19 mouse cellular contexts compared by ENCODE assay signal in genomic region chr11:100964180-100964579, GRCm38 (mm10). TPM values are rescaled to one million over a fixed set of nuclear protein-coding genes. Genes with fewer than 3 reads are reported as not detected.
DNase-seq lines count a peak whose midpoint lies in the region; ATAC-seq and TF ChIP-seq lines count a peak whose summit lies in the region.
"Had no signal": no experiment of that assay in that cellular context is flagged by ENCODE, and none has a peak within 500 bp of the region (broad histone marks: within the 10 kb centered on the region; RNA-seq: fewer than 3 reads in every experiment).

No protein-coding gene starts in this region.

- no peak for TF ChIP-seq EP300 in heart, adult 2 months (IDR thresholded peaks at IDR 0.05; ENCODE audit: insufficient read depth, low read depth, low read length)
- TF ChIP-seq EP300 in heart, postnatal 0 days (IDR thresholded peaks at IDR 0.05; ENCODE audit: low read depth): no peak
- TF ChIP-seq EP300 in stomach, postnatal 0 days (optimal IDR thresholded peaks at IDR 0.05): no peak

- ATAC-seq in lung, embryonic 16.5 days (ENCODE audit: low read depth): no peak
- ATAC-seq in heart, postnatal 0 days (ENCODE audit: insufficient read depth, low read depth): no peak
- no peak for ATAC-seq in stomach, postnatal 0 days (ENCODE audit: low FRiP score, low TSS enrichment)
- no peak for ATAC-seq in cerebellum, adult (ENCODE audit: insufficient number of reproducible peaks, low FRiP score, low TSS enrichment)
- ATAC-seq: CD4-positive, CD25-positive, alpha-beta regulatory T cell, adult 4 months; forebrain, embryonic 14.5 days; liver, postnatal 0 days had no signal

- peaks cover 41% of the 10 kb centered on the region for H3K4me1 ChIP-seq in heart, adult 2 months (ENCODE audit: control insufficient read depth, insufficient read depth, low read length)
- H3K4me1 ChIP-seq in lung, embryonic 16.5 days (replicated peaks; ENCODE audit: control insufficient read depth, insufficient read depth, low read length): peaks cover 68% of the 10 kb centered on the region
- peaks cover 69% of the 10 kb centered on the region for H3K4me1 ChIP-seq in heart, postnatal 0 days (ENCODE audit: control insufficient read depth, insufficient read depth)
- H3K4me1 ChIP-seq in stomach, postnatal 0 days (replicated peaks; ENCODE audit: control insufficient read depth, insufficient read depth): peaks cover 20% of the 10 kb centered on the region

- peak overlapping the region; percentile 100 for H3K27ac ChIP-seq in heart, adult 2 months
- H3K27ac ChIP-seq in lung, embryonic 16.5 days (ENCODE audit: low read length): peak overlapping the region; percentile 72
- peak overlapping the region; percentile 98 for H3K27ac ChIP-seq in heart, postnatal 0 days (ENCODE audit: low read depth)
- peak overlapping the region; percentile 91 for H3K27ac ChIP-seq in stomach, postnatal 0 days (replicated peaks)
- H3K27ac ChIP-seq: kidney, embryonic 15.5 days; left cerebral cortex, adult 2 months; limb, embryonic 13.5 days; neural tube, embryonic 15.5 days had no signal

- H3K9ac ChIP-seq in heart, adult 2 months (ENCODE audit: low read depth, low read length): peak overlapping the region; percentile 62
- H3K9ac ChIP-seq in lung, embryonic 16.5 days (ENCODE audit: low read length): no peak overlapping the region
- no peak overlapping the region; the same call in 1 of the 2 replicates for H3K9ac ChIP-seq in heart, postnatal 0 days (replicated peaks; ENCODE audit: low read depth, low read length)
- H3K9ac ChIP-seq in stomach, postnatal 0 days (ENCODE audit: low read length): peak overlapping the region; percentile 35
- H3K9ac ChIP-seq: kidney, embryonic 15.5 days; limb, embryonic 13.5 days; liver, postnatal 0 days; neural tube, embryonic 15.5 days had no signal

- DNase-seq in heart, adult 2 months: peak in 1 of 2 experiments; percentile 45
- no peak for DNase-seq in heart, postnatal 10 days
- no peak for DNase-seq in lung, postnatal 10 days
- DNase-seq in heart, postnatal 0 days (ENCODE audit: low spot score): no peak
- no peak for DNase-seq in stomach, postnatal 0 days (ENCODE audit: low spot score)
- DNase-seq: cerebellum, adult 11-12 months; liver, postnatal 0 days; right cerebral cortex, postnatal 4 days; thymus, postnatal 14 days had no signal

- TF ChIP-seq POLR2A in heart, adult 2 months (IDR thresholded peaks at IDR 0.05; ENCODE audit: insufficient read depth, low read depth, low read length): no peak

- H3K79me2 ChIP-seq in heart, adult 2 months (replicated peaks; ENCODE audit: control insufficient read depth, insufficient read depth, low read length): peaks cover 6% of the 10 kb centered on the region; the same call in 1 of the 2 replicates

- peaks cover 30% of the 10 kb centered on the region for H3K36me3 ChIP-seq in heart, adult 2 months (ENCODE audit: control insufficient read depth, insufficient read depth, low read length)
- H3K36me3 ChIP-seq in lung, embryonic 16.5 days (ENCODE audit: control insufficient read depth, insufficient read depth, low read length): peaks cover 3% of the 10 kb centered on the region
- peaks cover 19% of the 10 kb centered on the region for H3K36me3 ChIP-seq in heart, postnatal 0 days (replicated peaks; ENCODE audit: control insufficient read depth, insufficient read depth, low read length)
- 0 out of 2 replicates have a peak, but pooled peaks cover 3% of the 10 kb centered on the region for H3K36me3 ChIP-seq in stomach, postnatal 0 days (ENCODE audit: control insufficient read depth, insufficient read depth, low read length)
- H3K36me3 ChIP-seq: kidney, embryonic 15.5 days; neural tube, embryonic 15.5 days had no signal

- intact Hi-C loops in heart, adult 2 months (cut with DNase I): loop anchor here (10.0 kb wide), 1 partner anchor 569 kb away; the partner anchor contains the start of gene Jup
- intact Hi-C loops in heart, postnatal 10 days (cut with DNase I): no loop called here

- no peaks in the 10 kb centered on the region for H3K27me3 ChIP-seq in heart, adult 2 months (ENCODE audit: control insufficient read depth, insufficient read depth, low read length)
- H3K27me3 ChIP-seq in lung, embryonic 16.5 days (ENCODE audit: control insufficient read depth, insufficient read depth, low read depth, low read length): peaks cover 2% of the 10 kb centered on the region; the same call in 1 of the 2 replicates
- no peaks in the 10 kb centered on the region for H3K27me3 ChIP-seq in heart, postnatal 0 days (ENCODE audit: control insufficient read depth, insufficient read depth, low read length)
- H3K27me3 ChIP-seq in stomach, postnatal 0 days (ENCODE audit: control insufficient read depth, insufficient read depth, low read length): no peaks in the 10 kb centered on the region

- H3K4me2 ChIP-seq in lung, embryonic 16.5 days (ENCODE audit: low read depth, low read length): no peak overlapping the region
- H3K4me2 ChIP-seq in heart, postnatal 0 days (ENCODE audit: low read depth, low read length): peak overlapping the region; percentile 72
- H3K4me2 ChIP-seq in stomach, postnatal 0 days (replicated peaks; ENCODE audit: low read depth): peak overlapping the region; percentile 33; the same call in 1 of the 2 replicates
- H3K4me2 ChIP-seq: kidney, embryonic 15.5 days; limb, embryonic 13.5 days; neural tube, embryonic 15.5 days had no signal

- H3K9me3 ChIP-seq in lung, embryonic 16.5 days (ENCODE audit: control insufficient read depth, low read length): no peaks in the 10 kb centered on the region
- H3K9me3 ChIP-seq in heart, postnatal 0 days (replicated peaks; ENCODE audit: control insufficient read depth, low read length): no peaks in the 10 kb centered on the region
- no peaks in the 10 kb centered on the region for H3K9me3 ChIP-seq in stomach, postnatal 0 days (ENCODE audit: control insufficient read depth, low read length)
- H3K9me3 ChIP-seq: kidney, embryonic 15.5 days; limb, embryonic 13.5 days; megakaryocyte, embryonic 14.5 days; neural tube, embryonic 15.5 days had no signal

- peak overlapping the region; percentile 99 for H3K4me3 ChIP-seq in heart, adult 2 months
- no peak overlapping the region for H3K4me3 ChIP-seq in lung, embryonic 16.5 days (ENCODE audit: low read length)
- H3K4me3 ChIP-seq in heart, postnatal 0 days (ENCODE audit: low read depth, low read length): no peak overlapping the region
- H3K4me3 ChIP-seq in stomach, postnatal 0 days (ENCODE audit: low read depth, low read length): no peak overlapping the region
- H3K4me3 ChIP-seq: kidney, embryonic 15.5 days; left cerebral cortex, adult 2 months; limb, embryonic 13.5 days; megakaryocyte, embryonic 14.5 days; neural tube, embryonic 15.5 days had no signal

- WGBS in heart, adult 2 months: 36% methylated on average over 7 of the region's 7 CpGs
- 77% methylated on average over 7 of the region's 7 CpGs for WGBS in lung, embryonic 16.5 days
- 65% methylated on average over 7 of the region's 7 CpGs for WGBS in heart, postnatal 0 days
- 67% methylated on average over 7 of the region's 7 CpGs for WGBS in stomach, postnatal 0 days

- TF ChIP-seq CTCF in heart, adult 2 months (IDR thresholded peaks at IDR 0.05): no peak
- TF ChIP-seq CTCF in heart, postnatal 0 days (IDR thresholded peaks at IDR 0.05; ENCODE audit: low read depth): no peak
- no peak for TF ChIP-seq CTCF in stomach, postnatal 0 days (IDR thresholded peaks at IDR 0.05; ENCODE audit: low read depth)

RNA-seq across cellular contexts. Expression of gene Cavin1, which starts 6.5 kb away (rescaled TPM):
- total RNA-seq in heart, adult 2 months (2021): 100 to 1,000 TPM; 219 to 225 TPM
- polyA plus RNA-seq in heart, adult 2 months (2012; rRNA removed): 114 and 135 TPM in 2 replicates
- total RNA-seq in heart, postnatal 10 days (2021): 100 to 1,000 TPM; 462 to 471 TPM
- 461 and 464 TPM in 2 replicates for polyA plus RNA-seq in lung, embryonic 16.5 days (2015; fragmentation: Nextera tagmentation; extraction: Ambion mirVana)
- total RNA-seq in heart, postnatal 0 days (2014; rRNA removed; ENCODE audit: low replicate concordance): 274 and 305 TPM in 2 replicates
- 401 and 442 TPM in 2 replicates for polyA plus RNA-seq in heart, postnatal 0 days (2015; fragmentation: Nextera tagmentation; extraction: Ambion mirVana)
- polyA plus RNA-seq in stomach, postnatal 0 days (2015; fragmentation: Nextera tagmentation; extraction: Ambion mirVana): 313 and 331 TPM in 2 replicates
- total RNA-seq: monocyte, adult 5-6 weeks had no signal

RNA-seq across cellular contexts. Expression of gene Stat3, which starts 24.8 kb away (rescaled TPM):
- total RNA-seq in heart, adult 2 months (2021): 10 to 100 TPM; 93.0 to 94.7 TPM
- polyA plus RNA-seq in heart, adult 2 months (2012; rRNA removed): 85.8 and 134 TPM in 2 replicates
- total RNA-seq in heart, postnatal 10 days (2021): 100 to 1,000 TPM; 110 to 117 TPM
- polyA plus RNA-seq in lung, embryonic 16.5 days (2015; fragmentation: Nextera tagmentation; extraction: Ambion mirVana): 58.5 and 63.7 TPM in 2 replicates
- total RNA-seq in heart, postnatal 0 days (2014; rRNA removed; ENCODE audit: low replicate concordance): 105 and 128 TPM in 2 replicates
- polyA plus RNA-seq in heart, postnatal 0 days (2015; fragmentation: Nextera tagmentation; extraction: Ambion mirVana): 53.5 and 65.7 TPM in 2 replicates
- 47.7 and 55.1 TPM in 2 replicates for polyA plus RNA-seq in stomach, postnatal 0 days (2015; fragmentation: Nextera tagmentation; extraction: Ambion mirVana)

RNA-seq across cellular contexts. Expression of gene Atp6v0a1, which starts 45.1 kb away (rescaled TPM):
- total RNA-seq in heart, adult 2 months (2021): 10 to 100 TPM; 89.6 to 92.6 TPM
- polyA plus RNA-seq in heart, adult 2 months (2012; rRNA removed): 77.4 and 85.9 TPM in 2 replicates
- 10 to 100 TPM; 89.6 to 93.8 TPM for total RNA-seq in heart, postnatal 10 days (2021)
- 36.7 and 36.9 TPM in 2 replicates for polyA plus RNA-seq in lung, embryonic 16.5 days (2015; fragmentation: Nextera tagmentation; extraction: Ambion mirVana)
- total RNA-seq in heart, postnatal 0 days (2014; rRNA removed; ENCODE audit: low replicate concordance): 57.0 and 57.1 TPM in 2 replicates
- polyA plus RNA-seq in heart, postnatal 0 days (2015; fragmentation: Nextera tagmentation; extraction: Ambion mirVana): 49.2 and 50.3 TPM in 2 replicates
- polyA plus RNA-seq in stomach, postnatal 0 days (2015; fragmentation: Nextera tagmentation; extraction: Ambion mirVana): 44.8 and 45.5 TPM in 2 replicates

Comparison
In these comparisons a context has a peak if more than half of its experiments do, and no peak if none do; other contexts are left out.
1. H3K9ac ChIP-seq: peak in heart, adult 2 months (single experiment) and stomach, postnatal 0 days (single experiment); none in lung, embryonic 16.5 days (single experiment) and heart, postnatal 0 days (single experiment).
2. Peak in every context shown above with its lines, with median percentiles within 50 percentile points of each other: H3K27ac ChIP-seq.